Mouse (Mus musculus) cortical plate, adult 2 months (tissue): ENCODE results near the gene P3h2.

ENCODE experiments used
- CTCF ChIP-seq: fragments of 200-500 bp; IDR thresholded peaks from 2 replicates; pipeline ENCODE4 v1.5.1; 2011; ENCODE audit warnings: mild to moderate bottlenecking, control low read depth, low read length; ENCODE audit not compliant: insufficient read depth; ENCODE audit errors: extremely low read depth
- POLR2A ChIP-seq: fragments of 200-500 bp; IDR thresholded peaks from 2 replicates; pipeline ENCODE4 v1.6.1; 2011; ENCODE audit warnings: mild to moderate bottlenecking, low read length, control low read depth; ENCODE audit not compliant: insufficient read depth; ENCODE audit errors: extremely low read depth

GRCm38 (mm10) chr16:26003261-26003660, 102.3 kb downstream of the P3h2 start:
- TF ChIP-seq CTCF (no peak), POLR2A (no peak)
